Mouse (Mus musculus) forebrain, embryonic 11.5 days (tissue): ENCODE measurements around the gene Tenm2. TPM values are rescaled to one million over a fixed set of nuclear protein-coding genes. Genes with fewer than 3 reads are reported as not detected.
A peak's percentile ranks its signal among the peaks of the same experiment; 100 is the strongest.

Experiments
- ATAC-seq: fragments of 200-750 bp; cut with Nextera tagmentation; replicated peaks from 2 replicates; pipeline ENCODE4 v1.8.0; 2017; ENCODE audit warnings: moderate TSS enrichment; ENCODE audit not compliant: low FRiP score
- DNase-seq: peaks from one replicate; pipeline ENCODE4 v3.0.0-alpha.2; 2017; ENCODE audit warnings: low spot score
- H3K27ac ChIP-seq: fragments of 300-500 bp; sonication (generic); 2 replicates; pipeline ENCODE4 v1.5.1; 2014; ENCODE audit warnings: low read depth, low read length
- H3K27me3 ChIP-seq: fragments of 300-500 bp; sonication (generic); 2 replicates; pipeline ENCODE4 v1.6.1; 2014; ENCODE audit warnings: mild to moderate bottlenecking, low read length, mixed read lengths; ENCODE audit not compliant: control insufficient read depth, insufficient read depth
- H3K36me3 ChIP-seq: fragments of 300-500 bp; sonication (generic); 2 replicates; pipeline ENCODE4 v1.6.1; 2014; ENCODE audit warnings: mild to moderate bottlenecking, low read length, moderate library complexity, mixed read lengths; ENCODE audit not compliant: control insufficient read depth, insufficient read depth
- H3K4me1 ChIP-seq: fragments of 300-500 bp; sonication (generic); replicated peaks from 2 replicates; pipeline ENCODE4 v1.6.1; 2014; ENCODE audit warnings: low read length, mixed read lengths; ENCODE audit not compliant: control insufficient read depth, insufficient read depth
- H3K4me2 ChIP-seq: fragments of 300-500 bp; sonication (generic); 2 replicates; pipeline ENCODE4 v1.6.1; 2014; ENCODE audit warnings: low read depth, mild to moderate bottlenecking, low read length, moderate library complexity, mixed read lengths; ENCODE audit not compliant: severe bottlenecking
- H3K4me3 ChIP-seq: fragments of 300-500 bp; sonication (generic); 2 replicates; pipeline ENCODE4 v1.5.1; 2014; ENCODE audit warnings: low read depth, low read length
- H3K9ac ChIP-seq: fragments of 300-500 bp; sonication (generic); 2 replicates; pipeline ENCODE4 v1.6.1; 2014; ENCODE audit warnings: low read length
- H3K9me3 ChIP-seq: fragments of 300-500 bp; sonication (generic); 2 replicates; pipeline ENCODE4 v1.6.1; 2016; ENCODE audit warnings: low read length, mixed read lengths; ENCODE audit not compliant: control insufficient read depth
- WGBS: fragments of 180-500 bp; shearing (Covaris S2); extraction: QIAGEN DNeasy Blood & Tissue Kit; methylation state at CpG from one replicate; pipeline ENCODE4 v1.1.7; 2014; 5-methylcytosine and 5-hydroxymethylcytosine counted together
- polyA plus RNA-seq: library from polyadenylated mRNA; unstranded; fragments of >200 nt; fragmentation: Nextera tagmentation; extraction: Ambion mirVana; gene quantifications from 2 replicates; pipeline ENCODE4 v1.2.1, GENCODE M21; 2014

The Tenm2 gene
- polyA plus RNA-seq, 1 experiment from 2014 or later: 3.8 TPM

DNA sequence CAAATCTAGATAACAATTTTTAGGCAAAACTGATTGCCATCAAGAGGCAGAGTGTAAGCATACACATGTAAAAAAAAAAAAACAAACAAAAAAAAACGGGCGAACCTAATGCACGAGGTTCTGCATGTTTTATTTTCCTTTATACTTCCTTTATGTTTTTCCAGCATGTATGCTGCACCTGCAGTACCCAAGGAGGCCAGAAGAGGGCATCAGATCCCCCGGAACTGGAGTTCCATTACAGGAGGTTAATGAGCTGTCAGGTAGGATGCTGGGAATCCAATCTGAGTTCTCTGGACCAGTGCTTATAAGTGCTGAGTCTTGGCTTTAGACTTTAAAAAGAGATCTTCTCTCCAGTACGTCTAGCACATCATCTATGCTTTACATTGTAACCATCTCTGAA, 189.1 kb downstream of the Tenm2 start:
- 71% methylated on average over 5 of the region's 5 CpGs for WGBS

DNA sequence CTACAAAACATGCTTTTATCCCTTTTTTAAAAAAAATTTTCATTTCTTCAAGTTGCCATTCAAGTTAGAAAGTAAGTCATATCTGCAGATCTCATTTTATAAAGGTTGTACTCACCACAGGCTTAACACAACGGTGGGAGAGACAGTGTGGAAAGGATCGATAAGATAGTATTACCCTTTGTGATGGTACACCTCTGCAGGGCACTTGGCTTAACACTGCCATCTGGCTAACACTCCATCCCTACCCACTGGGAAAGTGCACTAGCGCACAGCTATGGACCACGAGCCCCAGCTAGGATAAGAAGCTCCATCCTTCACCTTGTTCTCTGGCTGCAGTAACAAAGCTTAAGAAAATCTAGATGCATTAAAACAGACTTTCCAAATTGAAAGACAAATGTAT, 194.5 kb downstream of the Tenm2 start:
- no peaks in the 10 kb centered on the region for H3K27me3 ChIP-seq
- no peak overlapping the region for H3K27ac ChIP-seq
- H3K9ac ChIP-seq: no peak overlapping the region
- 63% methylated on average over 4 of the region's 4 CpGs for WGBS
- no peak for ATAC-seq
- peaks cover 4% of the 10 kb centered on the region; the same call in 1 of the 2 replicates for H3K4me1 ChIP-seq
- H3K4me2 ChIP-seq: no peak overlapping the region
- no peak for DNase-seq
- H3K36me3 ChIP-seq: no peaks in the 10 kb centered on the region
- H3K9me3 ChIP-seq: no peaks in the 10 kb centered on the region
- no peak overlapping the region for H3K4me3 ChIP-seq

More for the DNA sequence above, 189.1 kb downstream of the Tenm2 start:
- Histone ChIP-seq H3K27me3 (no peaks in the 10 kb centered on the region), H3K4me3 (no peak overlapping the region), H3K27ac (no peak overlapping the region), H3K36me3 (no peaks in the 10 kb centered on the region), H3K9ac (no peak overlapping the region), H3K4me2 (no peak overlapping the region), H3K4me1 (0 out of 2 replicates have a peak, but pooled peaks cover 2% of the 10 kb centered on the region), H3K9me3 (no peaks in the 10 kb centered on the region)
- no peak for ATAC-seq
- DNase-seq: peak; percentile 55

DNA sequence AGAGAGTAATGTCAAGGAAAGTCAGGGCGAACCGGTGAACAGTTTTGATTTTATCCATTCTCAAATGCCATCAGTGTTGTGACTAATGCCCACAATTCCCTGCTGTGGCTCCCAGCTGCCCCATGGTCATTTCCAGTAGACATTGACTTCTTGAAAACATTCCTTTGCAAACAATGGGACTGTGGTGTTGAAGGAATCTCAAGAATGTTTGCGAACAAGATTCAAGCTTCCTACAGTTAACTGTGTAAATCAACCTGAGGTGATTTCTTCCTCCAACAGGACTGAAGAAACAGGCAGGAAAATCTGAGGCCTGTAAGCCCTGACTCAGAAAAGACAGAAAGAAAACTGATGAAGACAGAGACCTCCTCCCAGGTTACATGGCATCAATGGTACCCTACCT, 196.5 kb downstream of the Tenm2 start:
- Histone ChIP-seq H3K4me3 (no peak overlapping the region), H3K9ac (no peak overlapping the region), H3K27me3 (no peaks in the 10 kb centered on the region), H3K4me1 (peaks cover 4% of the 10 kb centered on the region; the same call in 1 of the 2 replicates), H3K4me2 (no peak overlapping the region), H3K36me3 (no peaks in the 10 kb centered on the region), H3K9me3 (no peaks in the 10 kb centered on the region), H3K27ac (no peak overlapping the region)
- ATAC-seq: no peak
- 85% methylated on average over 3 of the region's 3 CpGs for WGBS
- DNase-seq: no peak

DNA sequence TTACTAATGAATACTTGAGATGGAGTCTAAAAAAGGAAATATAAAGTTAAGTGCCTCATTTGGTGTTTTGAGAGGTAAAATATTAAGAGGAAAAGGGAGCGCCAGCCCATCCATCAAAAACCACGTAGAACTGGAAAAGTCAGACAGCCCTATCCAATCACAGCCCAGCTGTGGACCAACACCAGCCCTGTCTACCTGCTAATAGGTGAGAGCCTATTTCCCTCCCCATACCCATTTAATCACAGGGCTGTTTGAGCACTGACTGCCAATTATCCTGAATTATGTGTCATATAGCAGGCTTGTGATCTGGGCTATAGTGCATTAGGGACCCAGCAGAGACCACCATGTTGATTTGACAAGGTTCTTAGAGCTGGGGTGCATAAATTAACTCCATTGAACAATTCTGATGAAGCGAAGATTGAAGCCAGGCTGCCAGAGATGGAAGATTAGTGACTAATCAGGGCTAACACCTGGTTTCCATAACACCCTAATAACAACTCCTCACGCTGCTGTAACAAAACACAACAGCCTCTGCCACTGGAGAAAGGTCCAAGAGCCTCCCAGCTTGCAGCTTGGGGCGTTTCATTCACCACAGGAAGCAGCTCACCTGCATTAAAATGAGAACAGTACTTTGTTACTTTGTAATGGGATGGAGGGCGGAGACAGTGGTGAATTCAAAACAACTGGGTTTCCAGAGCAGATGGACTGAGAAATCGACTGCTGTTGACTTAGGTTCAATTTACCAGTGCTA, 204.3 kb downstream of the Tenm2 start:
- Histone ChIP-seq H3K27ac (no peak overlapping the region), H3K4me3 (no peak overlapping the region), H3K9me3 (no peaks in the 10 kb centered on the region), H3K4me1 (no peaks in the 10 kb centered on the region; the same call in 1 of the 2 replicates), H3K9ac (no peak overlapping the region), H3K4me2 (no peak overlapping the region), H3K36me3 (no peaks in the 10 kb centered on the region), H3K27me3 (no peaks in the 10 kb centered on the region)
- DNase-seq (no peak), ATAC-seq (peak; percentile 33; the same call in 1 of the 2 replicates)
- 29% methylated on average over 7 of the region's 7 CpGs for WGBS

DNA sequence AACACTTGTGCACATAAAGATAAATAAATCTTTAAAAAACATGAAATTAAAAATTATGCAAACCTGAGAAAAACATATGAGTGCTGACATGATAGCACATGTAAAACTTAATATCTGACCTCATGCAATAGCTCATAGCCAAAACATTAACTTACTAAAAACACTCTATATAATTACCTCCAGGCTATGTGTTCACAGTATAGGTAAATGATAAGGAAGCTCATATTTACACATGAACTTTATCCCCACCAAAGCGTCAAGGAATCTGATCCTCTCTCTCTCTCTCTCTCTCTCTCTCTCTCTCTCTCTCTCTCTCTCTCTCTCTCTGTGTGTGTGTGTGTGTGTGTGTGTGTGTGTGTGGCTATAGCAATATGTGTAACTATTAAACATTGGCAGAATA, 223.9 kb downstream of the Tenm2 start:
- no peak for DNase-seq
- WGBS: 74% methylated on average over 1 of the region's 1 CpGs
- no peaks in the 10 kb centered on the region for H3K27me3 ChIP-seq
- no peak for ATAC-seq
- no peak overlapping the region for H3K4me3 ChIP-seq
- no peak overlapping the region for H3K27ac ChIP-seq
- no peak overlapping the region for H3K9ac ChIP-seq
- H3K36me3 ChIP-seq: no peaks in the 10 kb centered on the region
- no peak overlapping the region for H3K4me2 ChIP-seq
- H3K9me3 ChIP-seq: no peaks in the 10 kb centered on the region
- H3K4me1 ChIP-seq: no peaks in the 10 kb centered on the region

DNA sequence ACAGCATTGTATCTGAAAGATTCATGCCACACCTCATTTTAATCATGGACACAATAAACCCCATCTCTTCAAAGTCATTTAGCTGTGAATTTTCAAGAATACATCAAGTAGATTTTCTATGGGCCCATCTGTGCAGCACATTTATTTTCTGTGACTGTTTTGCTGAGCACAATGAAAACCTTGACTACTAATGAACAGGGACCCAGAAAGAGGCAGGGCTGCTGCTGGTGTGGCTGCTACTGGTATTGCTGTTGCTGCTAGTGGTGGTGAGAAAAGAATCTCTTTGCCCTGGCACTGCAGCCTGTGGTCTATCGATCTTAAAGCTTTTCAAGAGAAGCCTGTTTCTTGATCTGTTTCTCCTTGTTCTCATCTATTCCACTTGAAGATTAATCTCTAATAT, 226.5 kb downstream of the Tenm2 start:
- 73% methylated on average over 1 of the region's 1 CpGs for WGBS
- no peak for ATAC-seq
- no peaks in the 10 kb centered on the region for H3K9me3 ChIP-seq
- no peak overlapping the region for H3K9ac ChIP-seq
- no peak overlapping the region for H3K4me3 ChIP-seq
- no peaks in the 10 kb centered on the region for H3K36me3 ChIP-seq
- DNase-seq: no peak
- no peaks in the 10 kb centered on the region for H3K4me1 ChIP-seq
- no peak overlapping the region for H3K4me2 ChIP-seq
- H3K27ac ChIP-seq: no peak overlapping the region
- no peaks in the 10 kb centered on the region for H3K27me3 ChIP-seq

DNA sequence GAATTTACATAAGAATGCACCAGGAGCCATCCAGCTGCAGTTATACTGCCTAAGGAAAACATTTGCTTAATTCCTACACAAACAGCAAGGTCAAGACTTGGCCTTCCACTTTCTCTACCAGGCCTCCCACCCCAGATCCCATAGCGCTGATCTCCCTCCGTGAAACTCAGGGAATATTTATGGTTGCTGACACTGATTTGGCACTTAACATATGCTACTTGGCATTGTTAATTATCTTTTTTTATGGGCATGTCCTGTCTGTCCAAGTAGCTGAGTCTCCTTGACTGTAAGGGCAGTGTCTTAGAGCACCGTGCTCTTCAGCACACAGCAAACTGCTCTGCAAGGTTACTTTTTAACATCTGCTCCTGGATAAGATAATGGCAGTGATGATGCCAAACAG, 238.1 kb downstream of the Tenm2 start:
- Histone ChIP-seq H3K36me3 (no peaks in the 10 kb centered on the region), H3K27ac (no peak overlapping the region), H3K27me3 (no peaks in the 10 kb centered on the region), H3K9ac (no peak overlapping the region), H3K4me1 (peaks cover 2% of the 10 kb centered on the region; the same call in 1 of the 2 replicates), H3K9me3 (no peaks in the 10 kb centered on the region), H3K4me3 (no peak overlapping the region), H3K4me2 (no peak overlapping the region)
- ATAC-seq (no peak), DNase-seq (no peak)
- 75% methylated on average over 3 of the region's 3 CpGs for WGBS

DNA sequence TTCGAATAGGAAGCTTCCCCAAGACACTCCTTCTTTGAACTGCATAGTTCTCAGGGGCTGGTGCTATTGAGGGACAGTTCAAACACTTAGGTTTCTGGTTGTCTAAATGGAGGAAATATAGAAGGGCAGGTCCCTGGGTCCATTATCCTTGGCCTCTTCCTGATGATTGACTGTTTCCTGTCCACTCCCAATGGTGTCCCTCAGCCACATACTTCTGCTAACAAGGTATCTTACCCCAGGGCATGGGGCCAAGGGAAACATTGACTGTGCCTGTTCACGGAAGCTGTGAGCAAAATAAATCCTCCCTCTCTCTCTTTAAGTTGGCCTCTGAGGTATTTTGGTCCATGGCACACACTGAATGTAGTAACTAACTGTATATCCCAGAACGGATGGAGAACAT, 244.9 kb downstream of the Tenm2 start:
- ATAC-seq: no peak
- no peaks in the 10 kb centered on the region for H3K4me1 ChIP-seq
- WGBS: 83% methylated on average over 3 of the region's 3 CpGs

More for the DNA sequence above, 244.9 kb downstream of the Tenm2 start:
- Histone ChIP-seq H3K4me2 (no peak overlapping the region), H3K9me3 (no peaks in the 10 kb centered on the region), H3K4me3 (no peak overlapping the region), H3K9ac (no peak overlapping the region), H3K36me3 (no peaks in the 10 kb centered on the region), H3K27ac (no peak overlapping the region), H3K27me3 (no peaks in the 10 kb centered on the region)
- DNase-seq: no peak
